Mouse (Mus musculus): ENCODE results near the gene Lrrc25. TPM values are rescaled to one million over a fixed set of nuclear protein-coding genes. Genes with fewer than 3 reads are reported as not detected.
"Not testable (repeated sequence)": the region's sequence is repeated elsewhere in the genome, so short reads cannot be mapped to it uniquely, and the experiment has no call there.

Gene Lrrc25
- 1.0 and 1.4 TPM in 2 replicates for polyA plus RNA-seq (2012; rRNA removed)

DNA sequence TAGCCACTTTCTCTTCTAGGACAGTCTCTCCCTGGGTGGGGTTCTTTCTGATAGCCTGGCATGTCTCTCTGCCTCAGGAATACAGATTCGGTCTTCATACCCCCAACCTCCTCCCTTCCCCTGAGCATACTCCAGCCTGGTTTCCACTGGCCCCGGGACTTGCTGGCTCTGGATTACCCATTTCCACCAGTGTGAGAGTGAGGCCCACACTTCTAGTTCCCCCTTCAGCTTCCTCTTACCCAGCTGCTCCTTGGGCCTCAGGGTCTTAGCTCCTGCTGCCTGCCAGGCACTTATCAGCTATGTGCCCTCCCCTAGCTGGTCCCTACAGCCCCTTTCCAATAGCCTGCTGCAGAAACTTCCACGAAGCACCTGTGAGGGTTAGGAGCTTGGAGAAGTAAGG lies at the start of gene Lrrc25:
Gene Lrrc25 (plus strand): TSS at position 262 of the 400 bp plus-strand sequence.
- H3K27ac ChIP-seq (ENCODE audit: insufficient read depth, low read length) = no peak within 1 kb of the TSS

DNA sequence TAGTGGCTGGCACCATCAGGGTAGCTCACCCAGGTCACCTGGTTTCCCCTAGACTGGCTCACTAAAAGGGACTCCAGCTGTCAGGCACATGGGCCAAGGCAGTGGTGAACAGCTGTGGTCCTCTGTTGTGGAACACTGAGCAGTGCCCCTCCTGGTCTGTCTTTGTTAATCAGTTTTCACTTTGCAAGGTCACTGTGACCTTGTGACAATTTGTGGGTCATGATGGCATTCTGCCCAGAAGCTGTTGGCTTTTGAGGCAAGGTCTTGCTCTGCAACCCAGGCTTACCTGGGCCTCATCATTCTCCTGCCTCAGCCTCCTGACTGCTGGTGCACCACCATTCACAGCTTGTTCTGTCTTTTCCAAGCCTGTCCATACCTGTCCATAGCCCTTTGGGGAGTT lies 45.6 kb upstream of the Lrrc25 start:
- peaks cover 8% of the 10 kb centered on the region for H3K4me1 ChIP-seq (ENCODE audit: control insufficient read depth, insufficient read depth, low read length)
- H3K27ac ChIP-seq (ENCODE audit: insufficient read depth, low read length) = no peak overlapping the region
- no peak overlapping the region for H3K4me3 ChIP-seq (ENCODE audit: insufficient read depth, low read length)
- no peak for TF ChIP-seq CTCF (IDR thresholded peaks at IDR 0.05; ENCODE audit: extremely low read depth, insufficient read depth, low read length)
- no peak for TF ChIP-seq POLR2A (IDR thresholded peaks at IDR 0.05; ENCODE audit: extremely low read depth, insufficient read depth, low read length)

More for the DNA sequence above, at the start of gene Lrrc25:
- Histone ChIP-seq H3K4me3 (ENCODE audit: insufficient read depth, low read length) (no peak within 1 kb of the TSS), H3K4me1 (ENCODE audit: control insufficient read depth, insufficient read depth, low read length) (no peaks in the 10 kb centered on the region)
- TF ChIP-seq POLR2A (IDR thresholded peaks at IDR 0.05; ENCODE audit: extremely low read depth, insufficient read depth, low read length) = no peak
- TF ChIP-seq CTCF (IDR thresholded peaks at IDR 0.05; ENCODE audit: extremely low read depth, insufficient read depth, low read length) = no peak

DNA sequence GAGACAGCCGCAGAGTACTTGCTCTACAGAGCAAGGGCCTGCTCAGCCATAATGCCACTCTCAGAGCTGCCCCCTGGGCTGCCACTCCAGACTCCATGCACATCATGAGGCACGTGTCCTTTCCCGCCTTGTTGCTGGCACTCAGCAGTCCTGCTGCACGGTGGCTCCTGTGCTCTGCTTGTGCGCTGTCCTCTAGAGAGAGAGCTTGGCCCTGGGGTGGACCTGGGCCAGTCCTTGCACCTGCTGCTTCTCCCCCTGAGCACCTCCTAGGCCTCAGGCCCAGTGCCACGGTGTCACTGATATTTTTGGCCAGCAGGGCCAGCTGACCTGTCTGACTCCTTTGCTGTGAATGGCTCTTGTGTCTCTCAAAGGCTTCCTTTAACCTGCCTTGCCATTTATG lies 45.0 kb upstream of the Lrrc25 start:
- 0 out of 2 replicates have a peak overlapping the region, but pooled peaks have one; percentile 3 for H3K27ac ChIP-seq (ENCODE audit: insufficient read depth, low read length)
- H3K4me1 ChIP-seq (ENCODE audit: control insufficient read depth, insufficient read depth, low read length) = peaks cover 4% of the 10 kb centered on the region
- no peak overlapping the region for H3K4me3 ChIP-seq (ENCODE audit: insufficient read depth, low read length)
- TF ChIP-seq CTCF (IDR thresholded peaks at IDR 0.05; ENCODE audit: extremely low read depth, insufficient read depth, low read length) = no peak
- TF ChIP-seq POLR2A (IDR thresholded peaks at IDR 0.05; ENCODE audit: extremely low read depth, insufficient read depth, low read length) = no peak

GRCm38 (mm10) chr8:70574302-70574701 lies 41.7 kb upstream of the Lrrc25 start:
- peaks cover 4% of the 10 kb centered on the region for H3K4me1 ChIP-seq (ENCODE audit: control insufficient read depth, insufficient read depth, low read length)
- no peak for TF ChIP-seq POLR2A (IDR thresholded peaks at IDR 0.05; ENCODE audit: extremely low read depth, insufficient read depth, low read length)
- TF ChIP-seq CTCF (IDR thresholded peaks at IDR 0.05; ENCODE audit: extremely low read depth, insufficient read depth, low read length) = no peak
- no peak overlapping the region for H3K4me3 ChIP-seq (ENCODE audit: insufficient read depth, low read length)
- peak overlapping the region; percentile 55; the same call in 1 of the 2 replicates for H3K27ac ChIP-seq (ENCODE audit: insufficient read depth, low read length)

- TF ChIP-seq CTCF (IDR thresholded peaks at IDR 0.05; ENCODE audit: extremely low read depth, insufficient read depth, low read length) = no peak
- no peak for TF ChIP-seq POLR2A (IDR thresholded peaks at IDR 0.05; ENCODE audit: extremely low read depth, insufficient read depth, low read length)
- H3K4me3 ChIP-seq (ENCODE audit: insufficient read depth, low read length) = no peak overlapping the region
- no peak overlapping the region for H3K27ac ChIP-seq (ENCODE audit: insufficient read depth, low read length)
- peaks cover 4% of the 10 kb centered on the region for H3K4me1 ChIP-seq (ENCODE audit: control insufficient read depth, insufficient read depth, low read length)
Observed at GRCm38 (mm10) chr8:70574915-70575314, 41.0 kb upstream of the Lrrc25 start.

DNA sequence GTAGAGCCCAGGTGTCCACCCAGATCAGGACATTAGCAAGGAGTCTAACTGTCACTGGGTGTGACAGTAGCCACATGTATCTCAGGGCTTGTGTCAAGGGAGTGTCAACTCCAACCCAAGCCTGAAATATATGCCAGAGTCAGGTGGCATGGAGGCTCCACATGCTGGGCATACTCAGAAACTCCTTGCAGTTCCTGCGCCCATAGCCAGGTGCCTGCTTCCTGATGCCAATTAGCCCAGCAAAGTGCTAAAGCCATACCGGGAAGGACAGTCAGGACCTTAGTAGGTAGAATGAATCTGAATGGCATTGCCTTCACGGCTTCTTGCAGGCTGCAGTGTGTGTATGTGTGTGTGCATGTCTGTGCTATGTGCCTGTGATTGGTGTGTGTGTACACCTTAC lies 38.7 kb upstream of the Lrrc25 start:
- TF ChIP-seq POLR2A (IDR thresholded peaks at IDR 0.05; ENCODE audit: extremely low read depth, insufficient read depth, low read length) (no peak), CTCF (IDR thresholded peaks at IDR 0.05; ENCODE audit: extremely low read depth, insufficient read depth, low read length) (no peak)
- H3K4me3 ChIP-seq (ENCODE audit: insufficient read depth, low read length) = no peak overlapping the region
- no peaks in the 10 kb centered on the region for H3K4me1 ChIP-seq (ENCODE audit: control insufficient read depth, insufficient read depth, low read length)
- H3K27ac ChIP-seq (ENCODE audit: insufficient read depth, low read length) = no peak overlapping the region

DNA sequence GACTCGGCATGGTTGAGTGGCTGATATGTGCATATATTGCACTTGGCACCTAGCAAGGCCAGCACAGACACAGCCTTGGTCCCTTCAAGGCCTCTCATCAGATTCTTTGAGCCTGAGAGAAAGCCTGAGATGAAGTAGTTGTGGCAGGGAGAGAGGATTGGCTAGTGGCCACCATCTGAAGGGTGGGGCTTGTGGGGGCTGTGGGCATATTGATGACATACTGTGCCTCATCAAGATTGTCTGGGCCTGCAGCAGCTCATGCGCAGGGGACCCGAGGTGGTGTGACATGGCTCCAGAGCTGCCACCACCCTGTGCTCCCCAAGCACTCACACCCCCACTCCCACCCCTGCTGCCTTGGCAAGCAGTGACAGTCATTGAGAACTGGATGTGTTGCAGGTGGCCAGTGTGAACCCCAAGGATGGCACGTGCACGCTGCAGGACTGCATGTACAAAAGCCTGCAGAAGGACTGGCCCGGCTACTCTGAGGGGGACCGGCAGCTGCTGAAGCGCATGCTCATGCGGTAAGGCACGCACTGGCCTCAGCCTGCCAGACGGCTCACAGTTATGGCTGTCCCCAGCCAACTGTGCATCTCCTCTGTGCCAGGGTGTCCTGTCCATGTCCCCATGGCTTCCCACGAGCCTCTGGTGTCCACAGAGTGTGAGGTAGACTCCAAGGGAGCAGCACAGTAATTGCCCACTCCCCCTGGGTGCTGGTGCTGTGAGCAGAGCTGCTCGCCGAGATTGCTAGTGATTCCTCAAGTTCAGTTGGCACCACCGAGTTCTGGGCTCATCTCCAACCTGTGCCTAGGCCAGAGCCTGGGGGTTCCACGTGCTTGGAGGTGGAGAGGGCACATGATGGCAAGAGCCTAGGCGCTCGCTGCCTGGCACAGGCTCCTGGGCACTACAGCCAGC lies 32.2 kb upstream of the Lrrc25 start:
- H3K27ac ChIP-seq (ENCODE audit: insufficient read depth, low read length) = peak overlapping the region; percentile 9; the same call in 1 of the 2 replicates
- TF ChIP-seq CTCF (IDR thresholded peaks at IDR 0.05; ENCODE audit: extremely low read depth, insufficient read depth, low read length) (no peak), POLR2A (IDR thresholded peaks at IDR 0.05; ENCODE audit: extremely low read depth, insufficient read depth, low read length) (no peak)

DNA sequence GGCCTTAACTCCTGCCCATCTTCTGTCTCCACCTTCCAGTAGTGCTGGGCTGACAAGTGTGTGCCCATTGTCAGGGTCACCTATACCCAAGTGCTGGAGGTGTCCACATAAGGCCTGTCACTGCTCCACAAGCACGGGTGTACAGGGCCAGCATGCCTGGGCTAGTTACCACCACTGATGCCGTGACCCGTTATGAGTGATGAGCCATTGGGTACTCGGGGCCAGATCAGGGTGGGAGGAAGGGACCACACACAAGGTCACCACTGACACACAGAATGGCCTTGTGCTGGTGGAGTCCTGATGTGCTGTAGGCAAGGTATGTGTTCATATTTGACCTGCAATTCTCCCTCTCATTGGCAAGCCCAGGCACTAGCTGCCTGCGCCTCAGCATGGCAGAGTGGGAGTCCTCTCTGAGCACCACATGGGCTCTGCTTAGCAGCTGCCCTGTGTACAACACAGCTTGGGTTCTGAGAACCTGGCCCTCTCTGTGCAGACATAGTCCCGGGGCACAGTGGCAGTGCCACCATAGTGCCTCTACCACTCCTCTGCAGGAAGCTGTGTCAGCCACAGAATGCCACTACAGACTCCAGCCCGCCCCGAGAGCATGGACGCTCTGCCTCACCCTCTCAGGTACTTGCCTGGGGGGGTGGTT lies 31.2 kb upstream of the Lrrc25 start:
- no peak overlapping the region for H3K27ac ChIP-seq (ENCODE audit: insufficient read depth, low read length)
- 0 out of 2 replicates have a peak, but pooled peaks cover 2% of the 10 kb centered on the region for H3K4me1 ChIP-seq (ENCODE audit: control insufficient read depth, insufficient read depth, low read length)
- no peak for TF ChIP-seq CTCF (IDR thresholded peaks at IDR 0.05; ENCODE audit: extremely low read depth, insufficient read depth, low read length)
- no peak for TF ChIP-seq POLR2A (IDR thresholded peaks at IDR 0.05; ENCODE audit: extremely low read depth, insufficient read depth, low read length)
- H3K4me3 ChIP-seq (ENCODE audit: insufficient read depth, low read length) = no peak overlapping the region

More for the DNA sequence above, 32.2 kb upstream of the Lrrc25 start:
- H3K4me3 ChIP-seq (ENCODE audit: insufficient read depth, low read length) = no peak overlapping the region
- 0 out of 2 replicates have a peak, but pooled peaks cover 2% of the 10 kb centered on the region for H3K4me1 ChIP-seq (ENCODE audit: control insufficient read depth, insufficient read depth, low read length)

- Histone ChIP-seq H3K27ac (ENCODE audit: insufficient read depth, low read length) (no peak overlapping the region), H3K4me1 (ENCODE audit: control insufficient read depth, insufficient read depth, low read length) (0 out of 2 replicates have a peak, but pooled peaks cover 2% of the 10 kb centered on the region), H3K4me3 (ENCODE audit: insufficient read depth, low read length) (no peak overlapping the region)
- TF ChIP-seq CTCF (IDR thresholded peaks at IDR 0.05; ENCODE audit: extremely low read depth, insufficient read depth, low read length) (peak; percentile 64), POLR2A (IDR thresholded peaks at IDR 0.05; ENCODE audit: extremely low read depth, insufficient read depth, low read length) (no peak)
Observed at GRCm38 (mm10) chr8:70585258-70585652, 30.7 kb upstream of the Lrrc25 start.

DNA sequence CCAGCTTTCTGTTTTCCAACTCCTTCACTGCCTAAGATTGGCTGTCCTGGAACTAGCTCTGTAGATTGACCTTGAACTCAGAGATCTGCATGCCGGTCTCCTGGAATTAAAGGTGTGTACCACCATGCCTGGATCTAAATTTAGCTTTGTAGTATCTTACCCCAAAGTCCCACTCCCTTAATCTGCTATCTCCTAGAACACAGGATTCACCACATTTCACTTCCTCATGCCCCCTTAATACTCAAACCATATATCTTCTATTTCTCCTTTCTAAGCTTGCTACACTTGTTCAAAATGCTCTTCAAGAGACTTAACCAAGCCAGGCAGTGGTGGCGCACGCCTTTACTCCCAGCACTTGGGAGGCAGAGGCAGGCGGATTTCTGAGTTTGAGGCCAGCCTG lies 28.0 kb upstream of the Lrrc25 start:
- not testable (repeated sequence) for H3K27ac ChIP-seq (ENCODE audit: insufficient read depth, low read length); H3K4me3 ChIP-seq (ENCODE audit: insufficient read depth, low read length); H3K4me1 ChIP-seq (ENCODE audit: control insufficient read depth, insufficient read depth, low read length)

All from cortical plate, adult 2 months (tissue).